Mouse (Mus musculus) bone marrow, adult 2 months (tissue): ENCODE data around the gene Msln. TPM values are rescaled to one million over a fixed set of nuclear protein-coding genes. Genes with fewer than 3 reads are reported as not detected.

Experiments
- H3K27ac ChIP-seq: fragments of 200-500 bp; 2 replicates; pipeline ENCODE4 v1.5.1; 2012; ENCODE audit warnings: low read depth, mild to moderate bottlenecking, control low read depth, inconsistent platforms, low read length; ENCODE audit not compliant: control insufficient read depth, poor library complexity, insufficient read depth
- H3K4me1 ChIP-seq: fragments of 200-500 bp; 2 replicates; pipeline ENCODE4 v1.6.1; 2011; ENCODE audit warnings: low read length; ENCODE audit not compliant: control insufficient read depth, insufficient read depth
- H3K4me3 ChIP-seq: fragments of 200-500 bp; replicated peaks from 2 replicates; pipeline ENCODE3; 2011; ENCODE audit warnings: mild to moderate bottlenecking, low read depth, low read length, control low read depth; ENCODE audit not compliant: control insufficient read depth
- CTCF ChIP-seq: fragments of 200-500 bp; IDR thresholded peaks from 2 replicates; pipeline ENCODE4 v1.5.1; 2011; ENCODE audit warnings: low read length, control low read depth; ENCODE audit not compliant: control insufficient read depth, insufficient read depth
- POLR2A ChIP-seq: fragments of 200-500 bp; IDR thresholded peaks from 2 replicates; pipeline ENCODE4 v1.6.1; 2011; ENCODE audit warnings: low read depth, mild to moderate bottlenecking, control low read depth, low read length, borderline replicate concordance; ENCODE audit not compliant: control insufficient read depth
- WGBS: fragments of 180-500 bp; shearing (Covaris S2); methylation state at CpG from one replicate; pipeline ENCODE4 v1.1.7; 2018; 5-methylcytosine and 5-hydroxymethylcytosine counted together
- polyA plus RNA-seq: library from polyadenylated mRNA; stranded (reverse); fragments of >200 nt; gene quantifications from 2 replicates; pipeline ENCODE4 v1.2.4, GENCODE M21; 2011; ENCODE audit warnings: low replicate concordance; ENCODE audit not compliant: missing spikeins, insufficient read depth, insufficient read length

Gene Msln
- polyA plus RNA-seq, 1 experiment: 1.7 TPM

GRCm38 (mm10) chr17:25791843-25792527 is 37.8 kb upstream of the Msln start:
- H3K4me3 ChIP-seq: peak overlapping the region; percentile 87
- H3K27ac ChIP-seq: peak overlapping the region; percentile 92
- TF ChIP-seq POLR2A (peak; percentile 78; the same call in 1 of the 2 replicates), CTCF (no peak)
- under 1% methylated on average over 45 of the region's 45 CpGs for WGBS
- H3K4me1 ChIP-seq: peaks cover 7% of the 10 kb centered on the region

DNA sequence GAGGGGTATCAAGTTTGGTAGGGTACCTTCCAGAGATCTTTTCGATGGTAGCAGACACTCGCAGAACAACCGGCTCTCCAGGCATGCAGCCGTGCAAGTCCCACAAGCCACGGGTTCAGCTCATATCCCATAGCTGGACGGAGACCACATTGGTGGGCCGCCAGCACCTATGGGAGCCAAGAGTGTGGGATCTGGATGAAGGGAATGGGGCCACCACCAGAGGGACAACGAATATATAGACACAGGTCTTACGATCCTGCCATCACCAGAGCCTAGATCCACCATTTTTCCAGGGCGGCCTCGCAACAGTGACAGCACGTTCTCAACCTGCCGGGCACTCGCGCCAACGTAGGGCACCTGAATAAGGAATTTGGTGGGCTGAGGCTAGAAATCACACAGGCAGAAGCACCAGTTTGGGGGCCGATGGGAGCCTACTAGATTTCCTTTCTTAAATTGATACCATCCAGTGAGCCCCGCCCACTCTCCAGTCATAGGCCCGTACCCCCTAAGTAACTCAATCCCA is 37.2 kb upstream of the Msln start:
- 26% methylated on average over 19 of the region's 19 CpGs for WGBS
- Histone ChIP-seq H3K27ac (no peak overlapping the region), H3K4me3 (peak overlapping the region; percentile 87), H3K4me1 (peaks cover 7% of the 10 kb centered on the region)
- TF ChIP-seq POLR2A (no peak), CTCF (no peak)

GRCm38 (mm10) chr17:25786781-25787504 is 32.8 kb upstream of the Msln start:
- 94% methylated on average over 9 of the region's 9 CpGs for WGBS
- H3K4me1 ChIP-seq: peaks cover 3% of the 10 kb centered on the region
- no peak overlapping the region for H3K27ac ChIP-seq
- no peak overlapping the region for H3K4me3 ChIP-seq
- TF ChIP-seq POLR2A (no peak), CTCF (no peak)

GRCm38 (mm10) chr17:25786280-25786679 is 32.1 kb upstream of the Msln start, which contains the start of gene Ccdc78:
Gene Ccdc78 (plus strand): TSS chr17:25786580.
- 83% methylated on average over 3 of the region's 3 CpGs for WGBS
- no peak for TF ChIP-seq CTCF
- TF ChIP-seq POLR2A: no peak
- peak within 1 kb of the TSS; percentile 76 for H3K27ac ChIP-seq
- peaks cover 2% of the 10 kb centered on the region for H3K4me1 ChIP-seq
- H3K4me3 ChIP-seq: peak within 1 kb of the TSS; percentile 94

GRCm38 (mm10) chr17:25785281-25785745 is 31.1 kb upstream of the Msln start, which contains the start of gene Haghl:
Gene Haghl (minus strand): TSS chr17:25785673.
- peak within 1 kb of the TSS; percentile 76 for H3K27ac ChIP-seq
- H3K4me1 ChIP-seq: peaks cover 2% of the 10 kb centered on the region
- WGBS: under 1% methylated on average over 23 of the region's 23 CpGs
- TF ChIP-seq CTCF (0 out of 2 replicates have a peak, but pooled peaks have one; percentile 7), POLR2A (peak; percentile 77; the same call in 1 of the 2 replicates)
- peak within 1 kb of the TSS; percentile 94 for H3K4me3 ChIP-seq

DNA sequence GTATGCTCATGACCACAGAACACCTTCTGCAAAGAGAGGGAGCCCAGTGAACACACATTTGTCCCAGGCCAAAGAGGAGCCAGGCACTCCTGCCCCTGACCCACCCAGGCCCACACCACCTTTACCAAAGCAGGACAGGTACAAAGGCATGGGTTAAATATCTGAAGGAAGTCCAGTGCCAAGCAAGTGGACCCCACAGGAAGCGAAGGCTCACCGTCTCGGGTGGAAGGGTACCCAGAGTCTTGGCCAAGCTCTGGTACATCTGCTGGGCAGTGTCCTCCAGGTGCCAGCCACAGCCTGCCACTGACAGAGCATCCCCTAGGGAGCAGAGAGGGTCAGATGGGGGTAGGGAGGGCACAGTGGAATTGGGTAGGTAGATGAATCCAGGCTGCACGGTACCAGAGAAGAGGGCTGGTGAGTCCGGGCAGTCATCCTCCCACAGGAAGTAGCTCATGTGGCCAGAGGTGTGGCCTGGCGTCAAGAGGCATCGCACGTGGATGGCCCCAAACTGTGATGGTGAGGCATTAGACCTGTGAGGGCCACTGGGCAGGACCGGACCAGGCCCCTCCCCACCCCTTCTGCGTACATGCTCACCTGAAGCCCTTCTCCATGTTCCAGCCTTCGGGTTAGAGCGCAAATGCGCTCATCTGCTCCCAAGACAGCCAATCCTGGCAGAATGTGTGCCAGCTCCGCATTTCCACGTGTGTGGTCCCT is 29.8 kb upstream of the Msln start:
- WGBS: 65% methylated on average over 15 of the region's 15 CpGs
- TF ChIP-seq CTCF (no peak), POLR2A (peak; percentile 20; the same call in 1 of the 2 replicates)
- Histone ChIP-seq H3K27ac (no peak overlapping the region), H3K4me1 (peaks cover 2% of the 10 kb centered on the region), H3K4me3 (no peak overlapping the region)

DNA sequence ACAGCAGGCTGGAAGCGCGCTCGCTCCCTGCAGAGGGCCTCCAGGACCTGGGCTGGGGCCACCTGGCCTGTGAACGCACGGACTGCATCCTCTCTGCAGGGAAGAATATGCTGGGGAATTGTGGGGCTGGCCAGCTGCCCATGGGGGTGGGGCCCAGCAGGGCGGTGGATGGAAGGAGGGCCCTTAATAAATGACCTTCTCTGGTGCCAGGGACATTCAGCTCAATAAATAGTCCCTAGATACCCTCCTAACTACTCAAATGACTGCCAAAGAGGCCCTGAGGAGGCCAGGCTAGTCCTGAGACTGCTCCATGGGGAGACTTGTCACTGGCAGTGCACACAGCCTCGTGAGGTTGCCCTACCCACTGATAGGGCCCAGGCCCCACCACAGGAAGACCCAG is 28.9 kb upstream of the Msln start:
- no peak for TF ChIP-seq POLR2A
- no peak for TF ChIP-seq CTCF
- no peak overlapping the region for H3K4me3 ChIP-seq
- peaks cover 2% of the 10 kb centered on the region for H3K4me1 ChIP-seq
- WGBS: 80% methylated on average over 7 of the region's 7 CpGs
- no peak overlapping the region for H3K27ac ChIP-seq
